Mouse (Mus musculus): ENCODE measurements at regions not wholly inside any gene's neighbourhood (a gene's known extent, or its start where the extent isn't known, plus 50 kb on each side); places are given as distances from the start of the nearest gene placed in this dataset.

DNA sequence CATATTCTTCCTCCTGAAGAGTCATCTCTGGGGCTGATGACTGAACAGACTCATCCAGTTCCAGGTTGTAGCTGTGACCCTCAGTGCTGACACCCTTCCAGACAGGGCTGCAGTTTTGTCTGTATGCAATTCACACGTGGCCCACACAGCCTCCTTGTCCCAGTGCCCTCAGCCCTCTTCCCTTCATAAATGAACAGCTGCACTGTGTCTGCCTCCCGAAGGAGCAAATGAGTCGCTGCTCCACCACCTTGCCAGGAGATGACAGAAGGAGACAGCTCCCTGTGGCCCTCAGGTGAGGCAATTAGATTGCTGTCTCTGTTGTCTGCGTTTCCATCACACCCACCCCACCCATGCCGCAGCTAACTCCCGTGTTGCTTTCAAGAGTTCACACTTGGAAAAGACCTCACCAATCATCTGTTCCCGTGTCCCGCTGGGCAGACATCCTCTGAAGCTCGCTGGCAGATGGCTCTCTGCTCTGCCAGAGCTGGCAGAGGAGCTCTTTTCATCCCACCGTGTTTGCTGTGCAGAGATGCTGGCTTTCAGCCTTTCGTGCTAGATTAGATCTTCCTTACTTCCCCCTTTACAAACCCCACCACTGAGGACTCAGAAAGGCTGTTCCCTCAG is 135.5 kb upstream of the Slc35f3 start:
- no peak for DNase-seq (ENCODE audit: low read depth, low spot score)
- Histone ChIP-seq H3K9me3 (replicated peaks; ENCODE audit: insufficient read depth, low read length) (no peaks in the 10 kb centered on the region), H3K4me3 (ENCODE audit: control insufficient read depth in 1 of 2, insufficient read depth in 1 of 2, low read depth in 2 of 2, low read length in 2 of 2) (no peak overlapping the region), H3K27ac (ENCODE audit: control insufficient read depth, low read depth, low read length) (no peak overlapping the region), H3K4me1 (ENCODE audit: control insufficient read depth in 1 of 2, insufficient read depth in 2 of 2, low read length in 2 of 2) (no peaks in the 10 kb centered on the region), H3K79me2 (ENCODE audit: control insufficient read depth, insufficient read depth, low read length, poor library complexity) (no peaks in the 10 kb centered on the region), H3K36me3 (ENCODE audit: control insufficient read depth in 1 of 2, insufficient read depth in 2 of 2, low read length in 2 of 2) (no peaks in the 10 kb centered on the region), H3K9ac (ENCODE audit: control insufficient read depth, low read depth, low read length, poor library complexity, severe bottlenecking) (no peak overlapping the region), H3K27me3 (ENCODE audit: control insufficient read depth in 1 of 2, insufficient read depth in 2 of 2, low read length in 2 of 2) (no peaks in the 10 kb centered on the region)
- TF ChIP-seq NELFE (IDR thresholded peaks at IDR 0.05; ENCODE audit: low read depth, low read length) = no peak
- TF ChIP-seq MEF2A (IDR thresholded peaks at IDR 0.05; ENCODE audit: extremely low read depth, insufficient replicate concordance, low read depth, low read length, poor library complexity, severe bottlenecking) = no peak
- no peak for TF ChIP-seq TAL1 (IDR thresholded peaks at IDR 0.05; ENCODE audit: low read length)
- no peak for TF ChIP-seq CHD2 (IDR thresholded peaks at IDR 0.05; ENCODE audit: low read length)
- no peak for TF ChIP-seq ZKSCAN1 (IDR thresholded peaks at IDR 0.05; ENCODE audit: low read depth, low read length)
- no peak for TF ChIP-seq BHLHE40 (IDR thresholded peaks at IDR 0.05; ENCODE audit: borderline replicate concordance, low read depth, low read length)
- TF ChIP-seq RAD21 (IDR thresholded peaks at IDR 0.05; ENCODE audit: low read depth, low read length) = no peak
- TF ChIP-seq MAZ (IDR thresholded peaks at IDR 0.05; ENCODE audit: low read depth, low read length) = no peak
- TF ChIP-seq GATA1 (IDR thresholded peaks at IDR 0.05; ENCODE audit: low read depth, low read length) = no peak
- no peak for TF ChIP-seq ZC3H11A (IDR thresholded peaks at IDR 0.05; ENCODE audit: low read depth, low read length)
- no peak for TF ChIP-seq TCF12 (IDR thresholded peaks at IDR 0.05; ENCODE audit: low read depth, low read length)
- TF ChIP-seq MAX (IDR thresholded peaks at IDR 0.05; ENCODE audit: low read length) = no peak
- no peak for TF ChIP-seq NRF1 (IDR thresholded peaks at IDR 0.05; ENCODE audit: insufficient read depth, low read depth, low read length, poor library complexity, severe bottlenecking)
- TF ChIP-seq GABPA (IDR thresholded peaks at IDR 0.05; ENCODE audit: low read depth, low read length) = no peak
- no peak for TF ChIP-seq EP300 (IDR thresholded peaks at IDR 0.05; ENCODE audit: low read depth in 1 of 2, low read length in 2 of 2)
- no peak for TF ChIP-seq JUND (IDR thresholded peaks at IDR 0.05; ENCODE audit: low read depth, low read length)
- TF ChIP-seq ZMIZ1 (IDR thresholded peaks at IDR 0.05; ENCODE audit: low read depth, low read length) = no peak

DNA sequence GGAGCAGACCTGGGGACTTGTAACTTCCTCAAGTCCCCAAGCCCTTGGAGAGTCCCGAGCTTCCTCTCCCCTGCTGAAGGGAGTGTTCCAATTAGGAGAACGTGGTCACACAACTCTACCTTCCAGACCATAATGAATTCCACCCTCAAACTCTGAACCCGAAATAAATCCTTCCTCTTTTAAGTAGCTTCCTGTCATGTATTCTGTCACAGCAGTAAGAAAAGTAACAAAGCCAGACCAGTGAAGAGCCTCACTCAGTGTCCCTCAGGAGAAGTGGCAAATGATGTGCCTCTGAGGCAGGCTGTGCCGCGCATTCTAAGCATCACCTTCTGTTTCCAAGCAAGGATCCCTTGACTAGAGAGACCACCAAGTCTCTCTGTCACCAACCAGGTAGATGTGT is 134.4 kb upstream of the Slc35f3 start:
- H3K36me3 ChIP-seq (ENCODE audit: control insufficient read depth in 1 of 2, insufficient read depth in 2 of 2, low read length in 2 of 2) = no peaks in the 10 kb centered on the region
- H3K27me3 ChIP-seq (ENCODE audit: control insufficient read depth in 1 of 2, insufficient read depth in 2 of 2, low read length in 2 of 2) = no peaks in the 10 kb centered on the region
- H3K27ac ChIP-seq (ENCODE audit: control insufficient read depth, low read depth, low read length) = no peak overlapping the region
- DNase-seq (ENCODE audit: low read depth, low spot score) = no peak
- no peak for TF ChIP-seq USF2 (IDR thresholded peaks at IDR 0.05; ENCODE audit: borderline replicate concordance in 1 of 2, insufficient read depth in 1 of 2, low read depth in 1 of 2, low read length in 2 of 2)
- no peak for TF ChIP-seq SIN3A (IDR thresholded peaks at IDR 0.05; ENCODE audit: low read length)
- no peak for TF ChIP-seq MAZ (IDR thresholded peaks at IDR 0.05; ENCODE audit: low read depth, low read length)
- no peak for TF ChIP-seq ZMIZ1 (IDR thresholded peaks at IDR 0.05; ENCODE audit: low read depth, low read length)
- no peaks in the 10 kb centered on the region for H3K9me3 ChIP-seq (replicated peaks; ENCODE audit: insufficient read depth, low read length)
- no peak overlapping the region for H3K9ac ChIP-seq (ENCODE audit: control insufficient read depth, low read depth, low read length, poor library complexity, severe bottlenecking)
- H3K4me3 ChIP-seq (ENCODE audit: control insufficient read depth in 1 of 2, insufficient read depth in 1 of 2, low read depth in 2 of 2, low read length in 2 of 2) = no peak overlapping the region
- no peaks in the 10 kb centered on the region for H3K4me1 ChIP-seq (ENCODE audit: control insufficient read depth in 1 of 2, insufficient read depth in 2 of 2, low read length in 2 of 2)
- no peaks in the 10 kb centered on the region for H3K79me2 ChIP-seq (ENCODE audit: control insufficient read depth, insufficient read depth, low read length, poor library complexity)

Data from MEL (cell line).